Mouse (Mus musculus): ENCODE results near the gene Cwc15. TPM values are rescaled to one million over a fixed set of nuclear protein-coding genes. Genes with fewer than 3 reads are reported as not detected.
"Not testable (repeated sequence)": the region's sequence is repeated elsewhere in the genome, so short reads cannot be mapped to it uniquely, and the experiment has no call there.

Cwc15 gene
- 150 and 154 TPM in 2 replicates for polyA plus RNA-seq (2014; fragmentation: Nextera tagmentation; extraction: Ambion mirVana)

DNA sequence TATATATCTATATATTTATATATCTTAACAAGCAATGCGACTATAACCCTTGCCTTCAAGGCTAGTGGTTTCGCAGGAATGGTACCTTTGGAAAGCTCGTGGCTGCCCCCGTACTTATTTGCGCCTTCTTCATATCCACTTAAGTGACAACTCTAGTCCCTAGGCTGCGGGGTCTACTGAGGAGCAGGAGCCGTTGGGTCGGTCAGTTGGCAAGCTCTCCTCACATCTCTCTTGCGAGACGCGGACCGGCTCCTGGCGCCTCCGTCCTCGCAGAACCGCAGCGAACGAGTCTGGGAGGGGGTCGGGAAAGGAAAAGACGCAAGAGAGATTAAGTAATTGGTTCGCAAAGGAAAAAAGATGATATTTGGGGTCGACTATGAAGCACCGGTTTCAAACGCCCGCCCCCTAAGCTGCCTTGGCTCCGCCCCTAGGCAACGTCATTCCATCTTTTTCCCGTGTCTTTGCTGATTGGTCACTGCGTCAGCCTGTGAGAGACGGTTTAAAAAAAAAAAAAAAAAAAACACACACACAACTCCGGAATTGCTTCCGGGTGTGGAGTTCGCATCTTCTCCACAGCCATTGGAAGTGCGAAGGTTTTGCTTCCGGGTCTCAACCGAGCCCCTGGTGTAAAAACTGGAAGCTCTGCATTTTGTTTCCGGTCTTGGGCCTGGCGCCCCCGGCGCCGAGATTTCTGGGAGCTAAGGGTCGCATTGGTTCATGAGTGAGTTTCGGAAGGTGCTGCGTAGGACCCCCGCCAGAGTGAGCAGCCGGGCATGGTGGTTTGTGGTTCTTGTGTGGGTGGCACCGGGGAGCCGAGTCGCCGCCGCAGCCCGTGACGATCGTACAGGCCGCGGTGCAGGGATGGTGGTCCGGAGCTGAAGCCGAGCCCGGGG, at the start of gene Cwc15, which contains the start of gene Kdm4d:
Cwc15 (plus strand) TSS at position 595 of the 893 bp plus-strand sequence.
Kdm4d (minus strand) TSS at position 460 of the 893 bp plus-strand sequence.
- peaks cover 27% of the 10 kb centered on the region for H3K36me3 ChIP-seq (ENCODE audit: control insufficient read depth, insufficient read depth, low read length)
- no peaks in the 10 kb centered on the region for H3K27me3 ChIP-seq (ENCODE audit: control insufficient read depth, insufficient read depth, low read length)
- H3K9me3 ChIP-seq (ENCODE audit: control insufficient read depth, low read length) = no peaks in the 10 kb centered on the region
- under 1% methylated on average over 59 of the region's 59 CpGs for WGBS
- H3K4me1 ChIP-seq (ENCODE audit: control insufficient read depth, insufficient read depth, low read length) = peaks cover 9% of the 10 kb centered on the region; the same call in 1 of the 2 replicates
- ATAC-seq (ENCODE audit: low FRiP score, low TSS enrichment) = peak; percentile 98
- peak within 1 kb of the TSS; percentile 86 for H3K4me2 ChIP-seq (ENCODE audit: low read length)
- peak within 1 kb of the TSS; percentile 80 for H3K4me3 ChIP-seq (replicated peaks; ENCODE audit: low read depth, low read length)
- DNase-seq = peak; percentile 99
- peak within 1 kb of the TSS; percentile 70 for H3K27ac ChIP-seq (replicated peaks; ENCODE audit: low read depth, low read length)
- peak within 1 kb of the TSS; percentile 74 for H3K9ac ChIP-seq (replicated peaks; ENCODE audit: low read length)

DNA sequence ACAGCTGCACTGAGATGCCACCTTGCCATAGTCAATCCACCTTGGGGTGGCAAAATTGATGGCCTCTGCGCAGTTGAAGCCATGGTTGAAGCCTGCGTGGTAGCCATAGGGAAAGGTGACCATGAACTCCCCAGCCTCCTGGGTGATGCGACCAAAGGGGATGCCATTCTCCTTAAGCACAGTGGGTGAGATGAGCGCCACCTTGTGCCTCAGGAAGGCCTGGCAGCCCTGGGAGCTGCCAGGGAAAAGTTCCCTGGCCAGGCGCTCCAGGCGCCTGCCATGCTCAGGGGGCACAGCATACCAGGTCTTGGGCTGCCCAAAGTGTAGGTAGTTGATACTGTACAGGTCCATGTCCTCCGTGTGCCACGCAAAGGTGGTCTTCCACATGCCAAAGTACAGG, 49.3 kb upstream of the Cwc15 start:
- WGBS = 57% methylated on average over 8 of the region's 8 CpGs
- not testable (repeated sequence) for H3K4me3 ChIP-seq (replicated peaks; ENCODE audit: low read depth, low read length); ATAC-seq (ENCODE audit: low FRiP score, low TSS enrichment)

DNA sequence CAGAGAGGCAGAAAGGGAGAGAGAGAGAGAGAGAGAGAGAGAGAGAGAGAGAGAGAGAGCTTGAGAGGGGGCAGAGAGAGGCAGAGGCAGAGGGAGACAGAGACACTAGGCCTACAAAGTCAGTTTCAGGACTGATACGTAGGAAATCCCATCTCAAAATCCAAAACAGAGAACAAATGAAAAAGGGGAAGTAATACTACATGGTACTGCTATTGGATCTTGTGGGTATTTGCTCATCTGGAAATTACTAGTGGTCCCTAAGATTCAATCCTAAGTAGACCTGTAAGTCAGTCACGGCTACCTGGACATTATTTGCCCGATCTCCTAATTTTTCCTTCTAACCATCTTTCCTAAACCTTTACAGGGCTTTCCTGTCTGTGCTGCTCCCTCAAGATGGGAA, 44.1 kb upstream of the Cwc15 start:
- Histone ChIP-seq H3K9ac (replicated peaks; ENCODE audit: low read length) (no peak overlapping the region), H3K9me3 (ENCODE audit: control insufficient read depth, low read length) (no peaks in the 10 kb centered on the region), H3K4me2 (ENCODE audit: low read length) (no peak overlapping the region), H3K36me3 (ENCODE audit: control insufficient read depth, insufficient read depth, low read length) (no peaks in the 10 kb centered on the region), H3K27me3 (ENCODE audit: control insufficient read depth, insufficient read depth, low read length) (no peaks in the 10 kb centered on the region), H3K4me1 (ENCODE audit: control insufficient read depth, insufficient read depth, low read length) (no peaks in the 10 kb centered on the region), H3K4me3 (replicated peaks; ENCODE audit: low read depth, low read length) (no peak overlapping the region), H3K27ac (replicated peaks; ENCODE audit: low read depth, low read length) (no peak overlapping the region)
- ATAC-seq (ENCODE audit: low FRiP score, low TSS enrichment) (no peak), DNase-seq (no peak)
- WGBS = 84% methylated on average over 3 of the region's 3 CpGs

More for the DNA sequence above, 49.3 kb upstream of the Cwc15 start:
- not testable (repeated sequence) for H3K4me2 ChIP-seq (ENCODE audit: low read length); H3K27me3 ChIP-seq (ENCODE audit: control insufficient read depth, insufficient read depth, low read length); DNase-seq; H3K36me3 ChIP-seq (ENCODE audit: control insufficient read depth, insufficient read depth, low read length); H3K27ac ChIP-seq (replicated peaks; ENCODE audit: low read depth, low read length); H3K9ac ChIP-seq (replicated peaks; ENCODE audit: low read length); H3K9me3 ChIP-seq (ENCODE audit: control insufficient read depth, low read length); H3K4me1 ChIP-seq (ENCODE audit: control insufficient read depth, insufficient read depth, low read length)

GRCm38 (mm10) chr9:14462536-14462935, 37.9 kb upstream of the Cwc15 start:
- 85% methylated on average over 1 of the region's 1 CpGs for WGBS
- not testable (repeated sequence) for H3K9ac ChIP-seq (replicated peaks; ENCODE audit: low read length); H3K4me3 ChIP-seq (replicated peaks; ENCODE audit: low read depth, low read length); H3K4me1 ChIP-seq (ENCODE audit: control insufficient read depth, insufficient read depth, low read length); H3K36me3 ChIP-seq (ENCODE audit: control insufficient read depth, insufficient read depth, low read length); H3K4me2 ChIP-seq (ENCODE audit: low read length); H3K27me3 ChIP-seq (ENCODE audit: control insufficient read depth, insufficient read depth, low read length); ATAC-seq (ENCODE audit: low FRiP score, low TSS enrichment); DNase-seq; H3K27ac ChIP-seq (replicated peaks; ENCODE audit: low read depth, low read length); H3K9me3 ChIP-seq (ENCODE audit: control insufficient read depth, low read length)

DNA sequence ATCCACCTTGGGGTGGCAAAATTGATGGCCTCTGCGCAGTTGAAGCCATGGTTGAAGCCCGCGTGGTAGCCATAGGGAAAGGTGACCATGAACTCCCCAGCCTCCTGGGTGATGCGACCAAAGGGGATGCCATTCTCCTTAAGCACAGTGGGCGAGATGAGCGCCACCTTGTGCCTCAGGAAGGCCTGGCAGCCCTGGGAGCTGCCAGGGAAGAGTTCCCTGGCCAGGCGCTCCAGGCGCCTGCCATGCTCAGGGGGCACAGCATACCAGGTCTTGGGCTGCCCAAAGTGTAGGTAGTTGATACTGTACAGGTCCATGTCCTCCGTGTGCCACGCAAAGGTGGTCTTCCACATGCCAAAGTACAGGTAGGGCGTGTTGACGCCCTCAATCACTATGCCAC, 36.7 kb upstream of the Cwc15 start:
- not testable (repeated sequence) for H3K36me3 ChIP-seq (ENCODE audit: control insufficient read depth, insufficient read depth, low read length); ATAC-seq (ENCODE audit: low FRiP score, low TSS enrichment); H3K27ac ChIP-seq (replicated peaks; ENCODE audit: low read depth, low read length); H3K27me3 ChIP-seq (ENCODE audit: control insufficient read depth, insufficient read depth, low read length); H3K4me2 ChIP-seq (ENCODE audit: low read length); H3K4me1 ChIP-seq (ENCODE audit: control insufficient read depth, insufficient read depth, low read length); H3K4me3 ChIP-seq (replicated peaks; ENCODE audit: low read depth, low read length); H3K9ac ChIP-seq (replicated peaks; ENCODE audit: low read length); DNase-seq; H3K9me3 ChIP-seq (ENCODE audit: control insufficient read depth, low read length)
- 79% methylated on average over 12 of the region's 12 CpGs for WGBS

DNA sequence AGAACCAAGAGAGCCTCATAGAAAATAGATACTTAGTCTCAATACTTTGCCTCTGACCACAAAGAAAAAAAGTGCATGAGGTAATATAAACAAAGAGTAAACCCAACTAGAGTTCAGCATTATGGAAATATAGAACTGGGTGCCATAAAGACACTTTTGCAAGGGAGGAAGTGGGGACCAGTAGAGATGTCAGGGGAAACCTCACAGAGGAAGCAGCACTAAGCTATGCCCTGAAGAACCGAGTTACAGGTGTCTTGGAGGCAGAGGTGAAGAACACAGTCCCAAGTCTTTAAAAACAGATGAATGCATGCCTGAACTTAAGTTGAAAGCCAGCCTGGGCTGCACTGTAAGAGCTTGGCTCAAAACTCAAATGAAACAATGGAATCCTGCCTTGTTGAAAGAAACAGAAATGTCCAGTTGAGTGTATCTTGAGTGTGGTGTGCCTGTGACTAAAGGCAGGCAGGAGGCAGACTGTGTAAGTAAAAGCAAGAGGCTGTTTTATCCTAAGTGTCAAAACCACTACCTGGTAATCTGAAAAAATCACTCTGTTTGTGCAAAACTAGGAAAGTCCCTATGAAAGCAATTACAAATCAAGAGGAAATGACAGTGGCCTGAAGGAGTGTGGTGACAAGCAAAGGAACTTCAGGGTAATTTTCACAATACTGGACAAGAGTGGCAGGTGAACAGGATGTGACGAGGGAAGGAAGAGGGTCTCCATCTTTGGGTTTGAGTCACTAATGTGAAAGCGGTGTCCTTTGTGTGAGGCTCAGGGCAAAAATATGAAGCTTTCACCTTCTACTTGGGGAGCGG, 1.3 kb upstream of the Cwc15 start:
- Histone ChIP-seq H3K27ac (replicated peaks; ENCODE audit: low read depth, low read length) (no peak overlapping the region), H3K27me3 (ENCODE audit: control insufficient read depth, insufficient read depth, low read length) (no peaks in the 10 kb centered on the region), H3K9ac (replicated peaks; ENCODE audit: low read length) (peak overlapping the region; percentile 59; the same call in 1 of the 2 replicates), H3K4me2 (ENCODE audit: low read length) (peak overlapping the region; percentile 63), H3K9me3 (ENCODE audit: control insufficient read depth, low read length) (no peaks in the 10 kb centered on the region), H3K36me3 (ENCODE audit: control insufficient read depth, insufficient read depth, low read length) (peaks cover 16% of the 10 kb centered on the region), H3K4me3 (replicated peaks; ENCODE audit: low read depth, low read length) (peak overlapping the region; percentile 80), H3K4me1 (ENCODE audit: control insufficient read depth, insufficient read depth, low read length) (peaks cover 9% of the 10 kb centered on the region; the same call in 1 of the 2 replicates)
- WGBS = 86% methylated on average over 4 of the region's 4 CpGs
- no peak for DNase-seq
- ATAC-seq (ENCODE audit: low FRiP score, low TSS enrichment) = no peak

GRCm38 (mm10) chr9:14500916-14501424, 553 bp downstream of the Cwc15 start:
- ATAC-seq (ENCODE audit: low FRiP score, low TSS enrichment) = no peak
- no peak for DNase-seq
- WGBS = 5% methylated on average over 10 of the region's 10 CpGs

DNA sequence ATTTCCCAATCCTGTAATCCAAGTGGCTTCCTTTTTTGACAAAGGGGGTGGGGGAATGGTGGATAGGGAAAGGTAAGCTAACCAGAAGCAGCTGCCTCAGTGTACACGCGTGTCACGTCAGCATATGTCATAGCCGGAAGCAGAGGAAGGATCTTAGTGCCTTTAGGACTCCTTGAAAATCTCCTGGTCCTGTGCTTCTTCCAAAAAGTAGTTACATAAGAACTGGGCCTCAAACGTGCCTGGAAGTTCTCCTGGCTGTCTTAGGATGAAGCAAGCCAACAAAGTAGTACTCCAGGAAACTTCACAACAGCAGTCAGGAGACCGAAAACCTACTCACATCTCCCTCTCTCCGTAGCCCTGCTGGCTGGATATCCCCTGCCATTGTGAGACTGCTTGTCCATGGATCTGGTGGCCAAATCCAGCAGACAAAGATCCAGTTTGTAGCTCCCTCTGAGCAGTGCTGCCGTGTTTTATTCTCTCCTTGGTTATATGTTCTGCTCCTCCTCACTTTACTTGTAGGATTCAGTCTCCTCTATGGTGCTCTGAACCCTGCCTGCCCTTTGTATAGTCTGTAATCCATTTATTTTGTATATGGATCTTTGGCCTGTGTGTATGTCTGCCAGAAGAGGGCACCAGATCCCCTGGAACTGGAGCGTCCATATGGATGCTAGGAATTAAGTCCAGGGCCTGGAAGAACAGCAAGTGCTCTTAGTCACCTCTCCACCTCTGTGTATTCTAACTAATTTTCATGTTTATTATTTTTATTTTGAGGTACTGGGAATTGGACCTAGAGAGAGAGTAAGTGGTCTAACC, 12.4 kb downstream of the Cwc15 start:
- H3K27me3 ChIP-seq (ENCODE audit: control insufficient read depth, insufficient read depth, low read length) = no peaks in the 10 kb centered on the region
- ATAC-seq (ENCODE audit: low FRiP score, low TSS enrichment) (peak; percentile 51; the same call in 1 of the 2 replicates), DNase-seq (peak; percentile 82)
- no peaks in the 10 kb centered on the region for H3K4me1 ChIP-seq (ENCODE audit: control insufficient read depth, insufficient read depth, low read length)
- no peak overlapping the region for H3K9ac ChIP-seq (replicated peaks; ENCODE audit: low read length)
- 79% methylated on average over 9 of the region's 9 CpGs for WGBS
- no peaks in the 10 kb centered on the region for H3K9me3 ChIP-seq (ENCODE audit: control insufficient read depth, low read length)
- no peak overlapping the region for H3K4me3 ChIP-seq (replicated peaks; ENCODE audit: low read depth, low read length)
- H3K4me2 ChIP-seq (ENCODE audit: low read length) = no peak overlapping the region
- H3K27ac ChIP-seq (replicated peaks; ENCODE audit: low read depth, low read length) = no peak overlapping the region
- H3K36me3 ChIP-seq (ENCODE audit: control insufficient read depth, insufficient read depth, low read length) = peaks cover 45% of the 10 kb centered on the region

More at GRCm38 (mm10) chr9:14500916-14501424, 553 bp downstream of the Cwc15 start:
- peak overlapping the region; percentile 74 for H3K9ac ChIP-seq (replicated peaks; ENCODE audit: low read length)
- H3K4me3 ChIP-seq (replicated peaks; ENCODE audit: low read depth, low read length) = peak overlapping the region; percentile 80
- H3K4me2 ChIP-seq (ENCODE audit: low read length) = peak overlapping the region; percentile 86
- H3K9me3 ChIP-seq (ENCODE audit: control insufficient read depth, low read length) = no peaks in the 10 kb centered on the region
- peaks cover 9% of the 10 kb centered on the region; the same call in 1 of the 2 replicates for H3K4me1 ChIP-seq (ENCODE audit: control insufficient read depth, insufficient read depth, low read length)
- peak overlapping the region; percentile 70 for H3K27ac ChIP-seq (replicated peaks; ENCODE audit: low read depth, low read length)
- no peaks in the 10 kb centered on the region for H3K27me3 ChIP-seq (ENCODE audit: control insufficient read depth, insufficient read depth, low read length)
- peaks cover 34% of the 10 kb centered on the region for H3K36me3 ChIP-seq (ENCODE audit: control insufficient read depth, insufficient read depth, low read length)

All from midbrain, embryonic 14.5 days (tissue).